In the genomic region with DNA sequence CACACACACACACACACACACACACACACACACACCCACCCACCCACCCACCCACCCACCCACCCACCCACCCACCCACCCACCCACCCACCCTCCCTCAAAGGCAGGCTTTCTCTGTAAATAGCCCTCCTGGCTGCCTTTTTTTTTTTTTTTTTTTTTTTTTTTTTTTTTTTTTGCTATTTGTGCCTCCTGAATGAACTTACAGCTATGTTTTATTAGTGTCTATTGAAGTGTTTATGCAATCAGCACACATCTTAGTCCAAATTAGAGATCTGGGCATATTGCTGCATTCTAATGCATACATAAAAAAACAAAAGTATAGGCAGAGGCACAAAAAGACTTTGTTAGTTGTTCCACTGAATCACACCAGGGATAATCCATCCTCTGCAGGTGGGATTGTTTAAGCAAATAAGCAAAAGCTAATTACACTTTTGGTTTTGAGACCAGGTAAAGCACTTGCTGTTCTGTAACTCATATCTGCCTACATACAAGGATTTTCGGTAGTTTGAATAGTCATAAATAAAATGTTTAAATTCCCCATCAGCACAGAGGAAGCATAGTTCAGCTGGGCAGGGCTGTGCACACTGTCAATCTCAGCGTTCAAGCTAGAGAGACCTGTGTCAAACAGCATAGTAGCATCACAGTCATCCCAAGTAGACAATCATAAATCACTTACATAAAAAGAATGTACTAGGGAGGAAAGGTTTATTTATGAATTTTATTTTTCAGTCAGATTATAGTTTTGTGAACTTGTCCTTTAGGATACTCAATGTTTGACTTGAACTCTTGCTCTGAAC, we compare ENCODE assay signal across 9 mouse cellular contexts. TPM values are rescaled to one million over a fixed set of nuclear protein-coding genes. Genes with fewer than 3 reads are reported as not detected.
DNase-seq lines count a peak whose midpoint lies in the region; ATAC-seq and TF ChIP-seq lines count a peak whose summit lies in the region.
"Had no signal": no experiment of that assay in that cellular context is flagged by ENCODE, and none has a peak within 500 bp of the region (broad histone marks: within the 10 kb centered on the region; RNA-seq: fewer than 3 reads in every experiment).

No protein-coding gene starts in this region.

- DNase-seq in gastrocnemius, adult 2 months, result no peak
- DNase-seq in gastrocnemius, postnatal 10 days, result no peak
- DNase-seq in lung, postnatal 0 days (ENCODE audit: low spot score), result no peak
- DNase-seq in lung, adult 18-20 months, result no peak
- no peak for DNase-seq in limb, embryonic 14.5 days (ENCODE audit: low spot score)
- no peak for DNase-seq in kidney, adult 11 months
- DNase-seq in adrenal gland, postnatal 14 days, result no peak
- DNase-seq: kidney, postnatal 4 days had no signal

- H3K4me3 ChIP-seq in gastrocnemius, adult 2 months, result peak overlapping the region; percentile 83
- no peak overlapping the region for H3K4me3 ChIP-seq in lung, postnatal 0 days (ENCODE audit: low read depth, low read length)
- H3K4me3 ChIP-seq in limb, embryonic 14.5 days (replicated peaks; ENCODE audit: low read length), result peak overlapping the region; percentile 13; the same call in 1 of the 2 replicates
- no peak overlapping the region for H3K4me3 ChIP-seq in stomach, embryonic 16.5 days (replicated peaks; ENCODE audit: low read length)

- no peak for TF ChIP-seq POLR2A in limb, embryonic 14.5 days (IDR thresholded peaks at IDR 0.05; ENCODE audit: borderline replicate concordance, extremely low read depth, insufficient read depth, insufficient read length)

- no peaks in the 10 kb centered on the region for H3K27me3 ChIP-seq in lung, postnatal 0 days (replicated peaks; ENCODE audit: insufficient read depth, low read length)
- no peaks in the 10 kb centered on the region for H3K27me3 ChIP-seq in limb, embryonic 14.5 days (ENCODE audit: control insufficient read depth, insufficient read depth, low read length)
- H3K27me3 ChIP-seq in stomach, embryonic 16.5 days (ENCODE audit: control insufficient read depth, insufficient read depth, low read length), result no peaks in the 10 kb centered on the region

- no peak for ATAC-seq in lung, postnatal 0 days
- ATAC-seq in limb, embryonic 14.5 days (ENCODE audit: low FRiP score, low read depth), result no peak
- no peak for ATAC-seq in stomach, embryonic 16.5 days (ENCODE audit: insufficient read depth, low FRiP score)

- no peak for TF ChIP-seq EP300 in lung, postnatal 0 days (IDR thresholded peaks at IDR 0.05)

- WGBS in lung, postnatal 0 days, result 13% methylated on average over 2 of the region's 2 CpGs
- WGBS in limb, embryonic 14.5 days, result 35% methylated on average over 2 of the region's 2 CpGs
- 25% methylated on average over 2 of the region's 2 CpGs for WGBS in stomach, embryonic 16.5 days

- H3K27ac ChIP-seq in gastrocnemius, adult 2 months, result peak overlapping the region; percentile 99; the same call in 1 of the 2 replicates
- H3K27ac ChIP-seq in lung, postnatal 0 days (ENCODE audit: low read length), result no peak overlapping the region
- H3K27ac ChIP-seq in limb, embryonic 14.5 days (replicated peaks; ENCODE audit: low read depth, low read length), result peak overlapping the region; percentile 43; the same call in 1 of the 2 replicates
- no peak overlapping the region for H3K27ac ChIP-seq in stomach, embryonic 16.5 days (ENCODE audit: low read length)

- no peak for TF ChIP-seq CTCF in gastrocnemius, adult 2 months (IDR thresholded peaks at IDR 0.05)
- no peak for TF ChIP-seq CTCF in lung, postnatal 0 days (IDR thresholded peaks at IDR 0.05)

- intact Hi-C loops in gastrocnemius, adult 2 months (cut with DNase I), result no loop called here

- no peak overlapping the region for H3K9ac ChIP-seq in lung, postnatal 0 days (replicated peaks; ENCODE audit: low read depth)
- no peak overlapping the region for H3K9ac ChIP-seq in limb, embryonic 14.5 days (ENCODE audit: low read depth, low read length, severe bottlenecking)
- no peak overlapping the region for H3K9ac ChIP-seq in stomach, embryonic 16.5 days (ENCODE audit: low read length)

- H3K4me1 ChIP-seq in lung, postnatal 0 days (ENCODE audit: insufficient read depth, low read depth, low read length), result peaks cover 22% of the 10 kb centered on the region
- H3K4me1 ChIP-seq in limb, embryonic 14.5 days (ENCODE audit: control insufficient read depth, insufficient read depth, low read length), result peaks cover 24% of the 10 kb centered on the region
- H3K4me1 ChIP-seq in stomach, embryonic 16.5 days (ENCODE audit: control insufficient read depth, insufficient read depth, low read length), result peaks cover 32% of the 10 kb centered on the region

- H3K4me2 ChIP-seq in lung, postnatal 0 days (replicated peaks; ENCODE audit: low read depth, low read length), result peak overlapping the region; percentile 15
- H3K4me2 ChIP-seq in limb, embryonic 14.5 days (replicated peaks; ENCODE audit: low read depth, low read length, severe bottlenecking), result peak overlapping the region; percentile 39; the same call in 1 of the 2 replicates
- H3K4me2 ChIP-seq in stomach, embryonic 16.5 days (ENCODE audit: low read depth, low read length), result peak overlapping the region; percentile 25

- no peaks in the 10 kb centered on the region; the same call in 1 of the 2 replicates for H3K36me3 ChIP-seq in lung, postnatal 0 days (ENCODE audit: insufficient read depth, low read length)
- peaks cover 34% of the 10 kb centered on the region for H3K36me3 ChIP-seq in limb, embryonic 14.5 days (ENCODE audit: control insufficient read depth, insufficient read depth, low read length)
- H3K36me3 ChIP-seq in stomach, embryonic 16.5 days (ENCODE audit: control insufficient read depth, insufficient read depth, low read length), result peaks cover 11% of the 10 kb centered on the region; the same call in 1 of the 2 replicates

- no peaks in the 10 kb centered on the region for H3K9me3 ChIP-seq in lung, postnatal 0 days (ENCODE audit: low read length)
- H3K9me3 ChIP-seq in limb, embryonic 14.5 days (ENCODE audit: control insufficient read depth, low read length), result no peaks in the 10 kb centered on the region
- no peaks in the 10 kb centered on the region for H3K9me3 ChIP-seq in stomach, embryonic 16.5 days (replicated peaks; ENCODE audit: control insufficient read depth, low read length)

RNA-seq across cellular contexts. Expression of gene Pnrc2, which starts 3.2 kb away (rescaled TPM):
- 10 to 100 TPM; 36.7 to 44.8 TPM for total RNA-seq in gastrocnemius, adult 2 months (2021)
- total RNA-seq in gastrocnemius, postnatal 10 days (2021), result 10 to 100 TPM; 59.0 to 71.8 TPM
- 139 and 145 TPM in 2 replicates for polyA plus RNA-seq in lung, postnatal 0 days (2015; fragmentation: Nextera tagmentation; extraction: Ambion mirVana)
- 105 and 106 TPM in 2 replicates for polyA plus RNA-seq in limb, embryonic 14.5 days (2012; rRNA removed)
- polyA plus RNA-seq in limb, embryonic 14.5 days (2014; fragmentation: Nextera tagmentation; extraction: Ambion mirVana), result 165 and 178 TPM in 2 replicates
- 168 and 169 TPM in 2 replicates for polyA plus RNA-seq in stomach, embryonic 16.5 days (2015; fragmentation: Nextera tagmentation; extraction: Ambion mirVana)
- 110 and 149 TPM in 2 replicates for total RNA-seq in adrenal gland, postnatal 14 days (2021)

RNA-seq across cellular contexts. Expression of gene Srsf10, which starts 14.9 kb away (rescaled TPM):
- 10 to 100 TPM; 27.2 to 30.6 TPM for total RNA-seq in gastrocnemius, adult 2 months (2021)
- 10 to 100 TPM; 47.2 to 59.0 TPM for total RNA-seq in gastrocnemius, postnatal 10 days (2021)
- polyA plus RNA-seq in lung, postnatal 0 days (2015; fragmentation: Nextera tagmentation; extraction: Ambion mirVana), result 153 and 160 TPM in 2 replicates
- polyA plus RNA-seq in limb, embryonic 14.5 days (2012; rRNA removed), result 139 and 145 TPM in 2 replicates
- polyA plus RNA-seq in limb, embryonic 14.5 days (2014; fragmentation: Nextera tagmentation; extraction: Ambion mirVana), result 258 and 273 TPM in 2 replicates
- polyA plus RNA-seq in stomach, embryonic 16.5 days (2015; fragmentation: Nextera tagmentation; extraction: Ambion mirVana), result 192 and 199 TPM in 2 replicates
- 119 and 125 TPM in 2 replicates for total RNA-seq in adrenal gland, postnatal 14 days (2021)

RNA-seq across cellular contexts. Expression of gene Cnr2, which starts 24.8 kb away (rescaled TPM):
- total RNA-seq in gastrocnemius, adult 2 months (2021), result under 1 TPM; 0.10 to 0.11 TPM
- total RNA-seq in gastrocnemius, postnatal 10 days (2021), result under 1 TPM; 0.75 to 0.95 TPM
- polyA plus RNA-seq in lung, postnatal 0 days (2015; fragmentation: Nextera tagmentation; extraction: Ambion mirVana), result 1.9 and 2.2 TPM in 2 replicates
- 0.70 TPM in 2 replicates for polyA plus RNA-seq in limb, embryonic 14.5 days (2012; rRNA removed)
- 0.57 and 0.94 TPM in 2 replicates for polyA plus RNA-seq in limb, embryonic 14.5 days (2014; fragmentation: Nextera tagmentation; extraction: Ambion mirVana)
- 0.59 and 0.90 TPM in 2 replicates for polyA plus RNA-seq in stomach, embryonic 16.5 days (2015; fragmentation: Nextera tagmentation; extraction: Ambion mirVana)
- total RNA-seq in adrenal gland, postnatal 14 days (2021), result 1.9 and 4.7 TPM in 2 replicates

RNA-seq across cellular contexts. Expression of gene Fuca1, which starts 50.1 kb away (rescaled TPM):
- total RNA-seq in gastrocnemius, adult 2 months (2021), result 10 to 100 TPM; 17.0 to 23.0 TPM
- 10 to 100 TPM; 36.1 to 41.4 TPM for total RNA-seq in gastrocnemius, postnatal 10 days (2021)
- 107 and 131 TPM in 2 replicates for polyA plus RNA-seq in lung, postnatal 0 days (2015; fragmentation: Nextera tagmentation; extraction: Ambion mirVana)
- polyA plus RNA-seq in limb, embryonic 14.5 days (2012; rRNA removed), result 45.6 and 50.1 TPM in 2 replicates
- polyA plus RNA-seq in limb, embryonic 14.5 days (2014; fragmentation: Nextera tagmentation; extraction: Ambion mirVana), result 80.8 and 92.8 TPM in 2 replicates
- polyA plus RNA-seq in stomach, embryonic 16.5 days (2015; fragmentation: Nextera tagmentation; extraction: Ambion mirVana), result 98.9 and 132 TPM in 2 replicates
- total RNA-seq in adrenal gland, postnatal 14 days (2021), result 90.1 and 94.3 TPM in 2 replicates

Comparison
In these comparisons a context has a peak if more than half of its experiments do, and no peak if none do; other contexts are left out.
1. H3K27ac ChIP-seq: peak in gastrocnemius, adult 2 months (single experiment) and limb, embryonic 14.5 days (single experiment); none in lung, postnatal 0 days (single experiment) and stomach, embryonic 16.5 days (single experiment).
2. H3K4me3 ChIP-seq: peak in gastrocnemius, adult 2 months (single experiment) and limb, embryonic 14.5 days (single experiment); none in lung, postnatal 0 days (single experiment) and stomach, embryonic 16.5 days (single experiment).
3. Peak in every context shown above with its lines, with median percentiles within 50 percentile points of each other: H3K4me2 ChIP-seq.